Mouse (Mus musculus) megakaryocyte, embryonic 14.5 days (primary cell): ENCODE measurements around the gene Arl2. TPM values are rescaled to one million over a fixed set of nuclear protein-coding genes. Genes with fewer than 3 reads are reported as not detected.

Experiments used
- H3K27me3 ChIP-seq: replicated peaks from 2 replicates; pipeline ENCODE3; 2012; ENCODE audit warnings: inconsistent platforms
- H3K36me3 ChIP-seq: replicated peaks from 2 replicates; pipeline ENCODE3; 2012; ENCODE audit warnings: low read length, inconsistent platforms, mixed read lengths
- H3K4me1 ChIP-seq: 2 replicates; pipeline ENCODE4 v1.6.1; 2012; ENCODE audit warnings: inconsistent platforms
- H3K4me3 ChIP-seq: replicated peaks from 2 replicates; pipeline ENCODE3; 2012; ENCODE audit warnings: moderate library complexity, mild to moderate bottlenecking, inconsistent platforms
- H3K9me3 ChIP-seq: 2 replicates; pipeline ENCODE4 v1.6.1; 2012; ENCODE audit warnings: inconsistent platforms
- FLI1 ChIP-seq: IDR thresholded peaks from 2 replicates; pipeline ENCODE4 v1.6.1; 2012; ENCODE audit warnings: low read length, inconsistent platforms, mixed read lengths
- GATA1 ChIP-seq: IDR thresholded peaks from 3 replicates; pipeline ENCODE4 v1.6.1; 2012; ENCODE audit warnings: mixed read lengths, low read length, inconsistent platforms, borderline replicate concordance
- polyA plus RNA-seq: library from polyadenylated mRNA; stranded (reverse); fragments of >175 nt; gene quantifications from 2 replicates; pipeline ENCODE4 v1.2.3, GENCODE M21; 2012; ENCODE audit warnings: low replicate concordance; ENCODE audit not compliant: insufficient read depth

Arl2 gene
- polyA plus RNA-seq, 1 experiment = 68.7 TPM

DNA sequence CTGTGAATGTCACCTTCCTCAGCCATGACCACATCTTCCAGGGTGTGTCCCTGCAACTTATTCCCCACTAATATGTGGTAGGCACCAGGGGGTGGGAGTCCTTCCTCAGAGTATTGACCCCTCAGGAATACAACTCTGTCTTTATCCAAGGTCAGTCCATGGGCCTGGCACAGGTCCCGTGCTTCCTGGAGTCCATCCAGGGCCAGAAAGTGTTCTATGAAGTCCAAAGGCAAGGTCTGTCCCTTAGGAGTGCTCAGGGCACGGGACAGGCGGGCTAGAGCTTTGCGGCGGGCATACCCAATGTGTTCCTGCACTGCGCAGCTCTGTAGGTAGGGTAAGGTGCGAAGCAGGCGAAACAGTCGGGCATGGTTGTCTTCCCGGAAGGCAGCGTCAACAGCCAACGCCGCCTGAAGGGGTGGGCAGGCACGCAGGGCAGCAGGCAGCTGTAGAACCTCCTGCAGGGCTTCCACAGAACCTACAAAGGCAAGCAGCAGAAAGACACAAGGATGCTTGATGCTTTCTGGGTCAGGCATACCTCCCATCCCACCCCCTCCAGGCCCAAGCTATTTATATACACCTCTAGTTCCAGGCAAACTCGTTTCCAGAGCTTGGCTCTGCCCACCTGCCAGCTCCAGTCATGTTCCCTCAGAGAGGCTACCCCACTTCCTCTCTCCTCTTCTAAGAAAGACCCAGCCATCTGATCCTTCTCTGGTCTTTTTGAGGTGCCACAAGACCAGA is 25.1 kb downstream of the Arl2 start:
- no peaks in the 10 kb centered on the region for H3K27me3 ChIP-seq
- no peak for TF ChIP-seq GATA1
- TF ChIP-seq FLI1 = no peak
- peaks cover 67% of the 10 kb centered on the region for H3K36me3 ChIP-seq
- peak overlapping the region; percentile 98 for H3K4me3 ChIP-seq
- H3K4me1 ChIP-seq = peaks cover 56% of the 10 kb centered on the region
- no peaks in the 10 kb centered on the region for H3K9me3 ChIP-seq

DNA sequence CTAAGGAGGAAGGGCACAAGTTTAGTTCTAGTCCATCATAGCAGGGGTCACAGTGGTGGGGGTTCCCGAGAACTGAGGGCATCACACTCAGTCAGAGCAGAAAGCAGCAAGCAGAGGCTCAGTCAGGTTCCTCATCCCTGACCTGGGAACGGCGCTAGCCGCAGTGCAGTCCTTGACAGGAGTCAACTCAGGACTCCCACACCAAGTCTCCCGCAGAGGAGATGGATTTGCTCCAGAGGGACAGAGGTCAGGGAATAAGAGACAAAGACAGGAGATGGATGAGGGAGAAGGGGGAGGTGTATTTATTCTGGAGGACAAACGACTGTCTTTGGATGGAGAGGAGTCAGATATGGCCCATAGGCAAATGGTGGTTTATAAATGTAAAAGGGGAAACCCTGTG is 28.2 kb downstream of the Arl2 start:
- Histone ChIP-seq H3K4me3 (no peak overlapping the region), H3K9me3 (no peaks in the 10 kb centered on the region), H3K4me1 (peaks cover 60% of the 10 kb centered on the region), H3K36me3 (peaks cover 47% of the 10 kb centered on the region), H3K27me3 (no peaks in the 10 kb centered on the region)
- TF ChIP-seq FLI1 = no peak
- no peak for TF ChIP-seq GATA1

DNA sequence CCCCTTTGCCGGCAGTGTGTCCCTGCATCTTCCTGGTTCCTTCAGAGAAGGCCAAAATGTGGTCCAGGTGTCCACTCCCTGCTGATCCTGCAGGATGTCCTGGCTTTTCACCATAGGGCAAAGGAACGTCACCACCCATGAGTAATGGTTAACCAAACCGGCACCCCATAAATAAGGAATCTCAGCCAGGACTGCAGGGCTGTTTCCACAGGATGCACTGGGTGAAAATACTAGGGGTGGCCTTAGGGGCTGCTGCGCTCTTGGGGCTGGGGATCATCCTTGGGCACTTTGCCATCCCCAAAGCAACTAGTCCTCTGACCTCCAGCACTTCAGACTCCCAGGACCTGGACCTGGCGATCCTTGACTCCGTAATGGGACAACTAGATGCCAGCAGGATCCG is 35.8 kb downstream of the Arl2 start, which contains the start of gene Naaladl1:
Gene Naaladl1 (plus strand): TSS at position 197 of the 400 bp plus-strand sequence.
- no peaks in the 10 kb centered on the region for H3K36me3 ChIP-seq
- no peak within 1 kb of the TSS for H3K4me3 ChIP-seq
- H3K27me3 ChIP-seq = no peaks in the 10 kb centered on the region
- H3K9me3 ChIP-seq = no peaks in the 10 kb centered on the region
- TF ChIP-seq GATA1 = no peak
- TF ChIP-seq FLI1 = no peak
- peaks cover 56% of the 10 kb centered on the region for H3K4me1 ChIP-seq

DNA sequence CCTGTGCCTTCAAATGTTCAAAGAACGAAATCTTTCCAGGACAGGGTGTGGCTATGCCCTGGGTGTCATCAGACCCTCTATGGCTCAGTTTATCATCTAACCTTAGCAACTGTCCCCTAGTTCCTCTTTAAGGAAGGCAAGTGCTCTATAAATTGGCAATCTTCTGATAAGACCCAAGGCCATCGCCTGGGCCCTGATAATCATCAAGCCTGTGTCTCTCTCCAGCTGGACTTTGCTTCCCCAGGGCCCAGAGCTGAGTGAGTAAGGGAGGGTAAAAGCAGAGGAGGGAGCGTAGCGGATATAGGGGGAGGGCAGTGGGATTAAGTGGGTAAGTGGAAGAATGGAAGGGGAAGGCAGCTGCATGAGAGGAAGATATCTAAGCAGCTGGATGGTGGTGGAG is 36.9 kb downstream of the Arl2 start:
- no peak for TF ChIP-seq GATA1
- no peak for TF ChIP-seq FLI1
- peaks cover 5% of the 10 kb centered on the region for H3K36me3 ChIP-seq
- peaks cover 55% of the 10 kb centered on the region for H3K4me1 ChIP-seq
- no peaks in the 10 kb centered on the region for H3K27me3 ChIP-seq
- no peak overlapping the region for H3K4me3 ChIP-seq
- H3K9me3 ChIP-seq = no peaks in the 10 kb centered on the region

DNA sequence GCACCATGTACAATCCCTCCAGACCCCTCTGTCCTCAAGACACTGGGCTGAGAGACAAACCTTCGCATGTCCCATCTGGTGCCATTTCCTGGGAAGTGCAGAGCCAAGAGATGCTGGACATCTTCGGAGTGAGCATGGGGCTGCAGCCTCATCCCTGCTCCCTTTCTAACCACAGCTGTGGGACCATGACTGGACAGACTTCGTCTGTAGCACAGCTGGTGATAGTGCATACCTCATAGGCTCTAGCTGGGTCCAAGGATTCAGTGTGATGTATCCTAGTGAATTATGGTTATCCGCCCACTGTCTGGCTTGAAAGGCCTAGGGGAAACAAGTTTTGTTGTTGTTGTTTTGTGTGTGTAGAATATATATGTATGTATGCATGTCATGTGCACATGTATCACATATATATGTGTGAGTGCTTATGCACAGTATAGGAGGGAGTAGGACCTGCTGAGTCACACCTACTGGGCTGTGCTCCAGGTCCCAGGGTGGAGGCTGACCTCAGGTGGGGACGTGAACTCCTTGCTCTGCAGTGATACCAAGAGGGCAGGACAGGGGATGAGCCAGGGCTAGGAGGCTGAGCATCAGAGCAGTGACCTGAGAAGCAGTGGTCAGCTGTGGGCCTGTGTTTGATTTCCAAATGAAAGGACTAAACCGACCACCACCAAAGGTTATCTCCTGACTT is 39.0 kb downstream of the Arl2 start:
- TF ChIP-seq FLI1 (no peak), GATA1 (no peak)
- Histone ChIP-seq H3K9me3 (no peaks in the 10 kb centered on the region), H3K27me3 (no peaks in the 10 kb centered on the region), H3K4me1 (peaks cover 51% of the 10 kb centered on the region), H3K4me3 (peak overlapping the region; percentile 57), H3K36me3 (peaks cover 15% of the 10 kb centered on the region)

DNA sequence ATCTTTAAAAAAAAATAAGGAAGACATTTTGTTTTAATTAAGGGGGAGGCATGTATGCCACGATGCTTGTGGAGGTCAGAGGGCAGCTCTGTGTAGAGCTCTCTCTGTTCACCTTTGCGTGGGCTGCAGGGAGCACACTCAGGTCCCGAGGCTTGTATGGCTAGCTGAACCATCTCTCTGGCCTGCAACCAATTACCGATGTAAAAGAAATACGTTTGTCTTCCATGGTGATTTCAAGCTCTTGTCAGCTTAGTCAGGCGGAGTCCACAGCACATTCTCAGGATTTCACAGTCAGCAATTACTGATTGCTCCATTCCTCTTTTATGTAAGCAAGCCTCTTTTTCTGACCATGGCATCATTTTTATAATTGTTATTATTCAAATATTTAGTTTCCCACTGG is 40.2 kb downstream of the Arl2 start:
- H3K4me1 ChIP-seq = peaks cover 47% of the 10 kb centered on the region
- H3K36me3 ChIP-seq = peaks cover 19% of the 10 kb centered on the region
- TF ChIP-seq GATA1 (no peak), FLI1 (no peak)
- no peaks in the 10 kb centered on the region for H3K9me3 ChIP-seq
- no peak overlapping the region for H3K4me3 ChIP-seq
- no peaks in the 10 kb centered on the region for H3K27me3 ChIP-seq

DNA sequence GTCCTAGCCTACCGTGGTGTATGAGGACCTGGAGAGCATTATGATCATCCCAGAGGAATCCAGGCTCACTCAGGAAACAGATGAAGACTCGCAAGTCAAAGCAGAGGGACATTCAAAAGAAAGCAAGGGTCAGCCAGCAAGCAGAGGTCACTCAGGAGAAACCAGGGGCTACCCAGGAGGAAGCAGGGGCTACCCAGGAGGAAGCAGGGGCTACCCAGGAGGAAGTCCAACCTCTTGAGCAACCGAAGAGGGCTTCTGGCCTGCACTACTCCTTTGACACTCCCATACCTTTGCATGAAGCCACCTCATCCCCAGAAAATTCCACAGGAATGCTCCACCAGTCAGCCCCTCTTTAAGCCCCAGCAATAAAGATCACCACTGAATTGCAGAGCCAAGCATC is 43.5 kb downstream of the Arl2 start:
- Histone ChIP-seq H3K27me3 (no peaks in the 10 kb centered on the region), H3K4me3 (no peak overlapping the region), H3K9me3 (no peaks in the 10 kb centered on the region), H3K4me1 (peaks cover 26% of the 10 kb centered on the region), H3K36me3 (peaks cover 46% of the 10 kb centered on the region)
- no peak for TF ChIP-seq GATA1
- TF ChIP-seq FLI1 = no peak

DNA sequence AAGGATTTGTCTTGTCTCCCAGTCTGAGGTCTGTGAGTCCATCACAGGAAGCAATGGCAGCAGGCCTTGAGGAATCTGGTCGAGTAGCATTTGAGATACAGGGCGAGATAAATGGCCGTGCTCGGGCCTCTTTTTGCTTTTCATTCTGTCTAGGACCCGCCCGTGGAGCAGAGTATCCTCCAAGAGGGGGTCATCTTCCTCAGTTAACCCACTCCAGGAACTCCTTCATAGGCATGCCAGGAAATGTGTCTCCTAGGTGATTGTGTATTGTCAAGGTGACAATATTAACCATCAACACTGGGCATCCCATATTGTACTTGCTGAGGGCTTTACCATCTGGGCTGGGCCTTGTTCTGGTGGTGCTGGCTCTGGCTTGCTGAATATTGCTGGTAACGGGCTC is 47.2 kb downstream of the Arl2 start, which contains the start of gene AC131692.1:
Gene AC131692.1 (plus strand): TSS at position 301 of the 400 bp plus-strand sequence.
- Histone ChIP-seq H3K4me3 (no peak within 1 kb of the TSS), H3K36me3 (peaks cover 76% of the 10 kb centered on the region), H3K9me3 (no peaks in the 10 kb centered on the region), H3K27me3 (no peaks in the 10 kb centered on the region), H3K4me1 (peaks cover 3% of the 10 kb centered on the region; the same call in 1 of the 2 replicates)
- TF ChIP-seq FLI1 = no peak
- no peak for TF ChIP-seq GATA1

DNA sequence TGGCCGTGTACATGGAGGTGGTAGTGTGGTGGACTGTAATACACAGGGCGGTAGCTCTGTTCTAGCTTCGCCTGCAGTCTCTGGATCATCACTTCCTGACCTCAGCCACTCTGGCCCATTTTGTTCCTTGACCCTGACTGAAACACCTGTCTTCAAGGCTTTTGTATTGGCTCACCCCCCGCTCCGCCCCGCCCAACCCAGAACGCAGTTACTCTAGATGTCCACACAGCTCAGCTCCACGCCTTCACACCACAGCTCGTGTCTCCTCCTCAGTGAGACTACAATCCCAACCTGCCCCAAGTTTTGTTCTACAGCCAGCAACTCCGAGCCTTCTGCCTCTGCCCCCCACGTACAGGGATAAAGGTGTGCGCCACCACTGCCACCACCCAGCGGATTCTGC is 52.5 kb downstream of the Arl2 start:
- Histone ChIP-seq H3K4me3 (no peak overlapping the region), H3K9me3 (no peaks in the 10 kb centered on the region), H3K27me3 (no peaks in the 10 kb centered on the region), H3K36me3 (peaks cover 69% of the 10 kb centered on the region), H3K4me1 (peaks cover 39% of the 10 kb centered on the region)
- TF ChIP-seq GATA1 (no peak), FLI1 (no peak)

DNA sequence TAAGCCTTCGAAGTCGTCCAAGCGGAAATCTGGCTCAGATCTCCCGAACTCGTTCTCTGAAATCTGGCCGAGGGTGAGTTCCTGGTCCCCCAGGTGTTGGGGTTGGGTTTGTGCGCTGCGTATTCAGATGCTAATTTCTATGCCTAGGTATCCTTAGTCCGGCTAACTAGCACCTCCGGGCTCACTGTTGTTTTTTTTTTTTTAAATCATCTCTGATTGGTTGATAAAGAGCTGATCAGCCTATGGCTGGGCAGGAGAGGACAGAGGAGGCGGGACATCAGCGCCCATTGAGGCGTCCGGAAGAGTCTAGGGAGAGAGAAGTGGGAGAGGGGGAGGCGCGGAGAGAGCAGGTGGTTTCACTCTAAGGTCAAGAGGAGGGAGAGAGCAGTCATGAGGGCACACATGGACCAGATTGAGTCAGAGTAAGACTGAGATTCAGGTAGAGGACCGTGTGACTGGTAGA is 55.9 kb downstream of the Arl2 start:
- Histone ChIP-seq H3K9me3 (no peaks in the 10 kb centered on the region), H3K27me3 (no peaks in the 10 kb centered on the region), H3K4me1 (peaks cover 61% of the 10 kb centered on the region), H3K36me3 (peaks cover 75% of the 10 kb centered on the region), H3K4me3 (peak overlapping the region; percentile 96)
- TF ChIP-seq GATA1 = no peak
- no peak for TF ChIP-seq FLI1
